ENCODE assay signal across 1 mouse cellular context in genomic region chr1:86438501-86438900, GRCm38 (mm10).
TF ChIP-seq lines count a peak whose summit lies in the region.

No protein-coding gene starts in this region.

TF ChIP-seq in C2C12, 6 proteins besides CTCF, POLR2A, EP300 and RAD21 (continued from another document):
- TF ChIP-seq MYOD1 (IDR thresholded peaks at IDR 0.05; ENCODE audit: control insufficient read depth, insufficient read length, low read depth), result no peak
- TF ChIP-seq USF1 (IDR thresholded peaks at IDR 0.05; ENCODE audit: low read depth), result no peak
- no peak for TF ChIP-seq CEBPB (IDR thresholded peaks at IDR 0.05; ENCODE audit: low read depth)
